Mouse (Mus musculus) cerebellum, adult 2 months (tissue): ENCODE measurements around the gene Hoxa6.

Source experiments
- CTCF ChIP-seq: fragments of 200-500 bp; IDR thresholded peaks from 2 replicates; pipeline ENCODE4 v1.5.1; 2011; ENCODE audit warnings: low read depth, mild to moderate bottlenecking, control low read depth, low read length, moderate library complexity, borderline replicate concordance; ENCODE audit not compliant: insufficient read depth
- POLR2A ChIP-seq: fragments of 200-500 bp; IDR thresholded peaks from 2 replicates; pipeline ENCODE4 v1.6.1; 2011; ENCODE audit warnings: low read length, control low read depth, borderline replicate concordance; ENCODE audit not compliant: insufficient read depth

DNA sequence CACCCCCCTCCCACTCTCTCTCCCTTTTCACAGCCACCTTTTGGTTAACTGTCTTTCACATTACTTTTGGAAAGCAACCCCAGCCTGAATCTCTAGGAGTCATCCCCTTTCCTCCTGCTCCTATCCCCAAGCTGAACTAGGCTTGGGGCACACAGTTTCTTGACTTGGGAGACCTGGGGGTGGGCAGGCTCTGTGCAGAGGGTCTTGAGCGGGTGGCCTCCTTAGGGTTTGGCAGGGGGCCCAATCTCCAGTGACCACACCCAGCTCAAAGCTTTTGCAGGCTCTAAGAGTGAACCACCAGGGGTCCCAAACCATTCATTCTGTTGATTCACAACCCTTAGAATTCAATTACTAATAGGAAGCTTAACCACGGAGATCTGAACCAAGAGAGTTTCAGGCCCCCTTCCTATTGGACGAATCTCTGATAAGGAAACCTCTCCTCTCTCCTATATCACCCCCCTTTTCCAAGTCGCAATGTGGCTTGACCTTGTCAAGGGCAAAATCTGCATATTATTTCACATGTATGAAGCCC, 34.3 kb upstream of the Hoxa6 start:
- TF ChIP-seq CTCF (no peak), POLR2A (no peak)
